In genomic region chr8:70698310-70699109, GRCm38 (mm10) we compare ENCODE assay signal across 7 mouse cellular contexts. TPM values are rescaled to one million over a fixed set of nuclear protein-coding genes. Genes with fewer than 3 reads are reported as not detected.
DNase-seq lines count a peak whose midpoint lies in the region; ATAC-seq lines count a peak whose summit lies in the region.

Gene Jund (plus strand): TSS chr8:70698949.

- peaks cover 7% of the 10 kb centered on the region for H3K4me1 ChIP-seq in embryonic facial prominence, embryonic 11.5 days (ENCODE audit: control insufficient read depth, insufficient read depth, low read length)
- peaks cover 37% of the 10 kb centered on the region for H3K4me1 ChIP-seq in limb, embryonic 11.5 days (ENCODE audit: control insufficient read depth, insufficient read depth, low read length)
- H3K4me1 ChIP-seq in midbrain, embryonic 14.5 days (ENCODE audit: control insufficient read depth, insufficient read depth, low read length): peaks cover 39% of the 10 kb centered on the region

- peak within 1 kb of the TSS; percentile 96 for H3K4me3 ChIP-seq in embryonic facial prominence, embryonic 11.5 days (ENCODE audit: low read depth, low read length)
- peak within 1 kb of the TSS; percentile 95 for H3K4me3 ChIP-seq in limb, embryonic 11.5 days (ENCODE audit: low read depth, low read length)
- peak within 1 kb of the TSS; percentile 97 for H3K4me3 ChIP-seq in midbrain, embryonic 14.5 days (replicated peaks; ENCODE audit: low read depth, low read length)

- peak within 1 kb of the TSS; percentile 97 for H3K9ac ChIP-seq in embryonic facial prominence, embryonic 11.5 days (replicated peaks; ENCODE audit: low read length)
- peak within 1 kb of the TSS; percentile 96 for H3K9ac ChIP-seq in limb, embryonic 11.5 days (ENCODE audit: low read length)
- H3K9ac ChIP-seq in midbrain, embryonic 14.5 days (replicated peaks; ENCODE audit: low read length): peak within 1 kb of the TSS; percentile 98

- DNase-seq in adrenal gland, postnatal 14 days: peak; percentile 100
- DNase-seq in embryonic facial prominence, embryonic 11.5 days (ENCODE audit: low spot score): peak; percentile 100
- peak; percentile 100 for DNase-seq in heart, adult 11 months
- DNase-seq in kidney, adult 18-20 months: peak; percentile 99
- peak; percentile 100 for DNase-seq in limb, embryonic 11.5 days (ENCODE audit: low spot score)
- peak; percentile 100 for DNase-seq in midbrain, embryonic 14.5 days
- DNase-seq in spleen, adult 18-20 months: peak; percentile 99 to 100

- no peaks in the 10 kb centered on the region for H3K9me3 ChIP-seq in embryonic facial prominence, embryonic 11.5 days (replicated peaks; ENCODE audit: control insufficient read depth, low read length)
- H3K9me3 ChIP-seq in limb, embryonic 11.5 days (ENCODE audit: control insufficient read depth, low read length): no peaks in the 10 kb centered on the region
- no peaks in the 10 kb centered on the region for H3K9me3 ChIP-seq in midbrain, embryonic 14.5 days (ENCODE audit: control insufficient read depth, low read length)

- H3K36me3 ChIP-seq in embryonic facial prominence, embryonic 11.5 days (replicated peaks; ENCODE audit: control insufficient read depth, insufficient read depth, low read depth, low read length): no peaks in the 10 kb centered on the region
- H3K36me3 ChIP-seq in limb, embryonic 11.5 days (ENCODE audit: control insufficient read depth, insufficient read depth, low read length): peaks cover 4% of the 10 kb centered on the region; the same call in 1 of the 2 replicates
- peaks cover 9% of the 10 kb centered on the region; the same call in 1 of the 2 replicates for H3K36me3 ChIP-seq in midbrain, embryonic 14.5 days (ENCODE audit: control insufficient read depth, insufficient read depth, low read length)

- ATAC-seq in embryonic facial prominence, embryonic 11.5 days (replicated peaks; ENCODE audit: insufficient number of reproducible peaks, low FRiP score, low TSS enrichment, low read depth): peak; percentile 81
- ATAC-seq in limb, embryonic 11.5 days (ENCODE audit: insufficient number of reproducible peaks, low FRiP score, low TSS enrichment, low read depth): peak; percentile 82
- peak; percentile 91 for ATAC-seq in midbrain, embryonic 14.5 days (ENCODE audit: low FRiP score, low TSS enrichment)

- H3K27me3 ChIP-seq in embryonic facial prominence, embryonic 11.5 days (ENCODE audit: control insufficient read depth, insufficient read depth, low read length): no peaks in the 10 kb centered on the region
- no peaks in the 10 kb centered on the region for H3K27me3 ChIP-seq in limb, embryonic 11.5 days (ENCODE audit: control insufficient read depth, insufficient read depth, low read length)
- H3K27me3 ChIP-seq in midbrain, embryonic 14.5 days (ENCODE audit: control insufficient read depth, insufficient read depth, low read length): no peaks in the 10 kb centered on the region

- H3K4me2 ChIP-seq in embryonic facial prominence, embryonic 11.5 days (ENCODE audit: low read depth, low read length): peak within 1 kb of the TSS; percentile 82
- H3K4me2 ChIP-seq in limb, embryonic 11.5 days (ENCODE audit: low read depth, severe bottlenecking): peak within 1 kb of the TSS; percentile 82
- H3K4me2 ChIP-seq in midbrain, embryonic 14.5 days (ENCODE audit: low read length): peak within 1 kb of the TSS; percentile 59

- peak within 1 kb of the TSS; percentile 96 for H3K27ac ChIP-seq in embryonic facial prominence, embryonic 11.5 days (replicated peaks; ENCODE audit: low read depth, low read length)
- peak within 1 kb of the TSS; percentile 97 for H3K27ac ChIP-seq in limb, embryonic 11.5 days (replicated peaks; ENCODE audit: low read depth, low read length)
- peak within 1 kb of the TSS; percentile 99 for H3K27ac ChIP-seq in midbrain, embryonic 14.5 days (replicated peaks; ENCODE audit: low read depth, low read length)

- under 1% methylated on average over 60 of the region's 69 CpGs for WGBS in embryonic facial prominence, embryonic 11.5 days
- WGBS in limb, embryonic 11.5 days: under 1% methylated on average over 69 of the region's 69 CpGs
- under 1% methylated on average over 67 of the region's 69 CpGs for WGBS in midbrain, embryonic 14.5 days

RNA-seq across cellular contexts. Expression of gene Jund, which starts in this region (rescaled TPM):
- total RNA-seq in adrenal gland, postnatal 14 days (2021): 165 and 174 TPM in 2 replicates
- polyA plus RNA-seq in embryonic facial prominence, embryonic 11.5 days (2014; fragmentation: Nextera tagmentation; extraction: Ambion mirVana): 94.2 and 104 TPM in 2 replicates
- 104 and 109 TPM in 2 replicates for polyA plus RNA-seq in limb, embryonic 11.5 days (2014; fragmentation: Nextera tagmentation; extraction: Ambion mirVana)
- 104 and 119 TPM in 2 replicates for polyA plus RNA-seq in midbrain, embryonic 14.5 days (2014; fragmentation: Nextera tagmentation; extraction: Ambion mirVana)

Comparison
In these comparisons a context has a peak if more than half of its experiments do, and no peak if none do; other contexts are left out.
1. Peak in every context shown above with its lines: DNase-seq, ATAC-seq, H3K4me3 ChIP-seq and H3K27ac ChIP-seq.